Mouse (Mus musculus): Measurements from ENCODE around the gene Ang. TPM values are rescaled to one million over a fixed set of nuclear protein-coding genes. Genes with fewer than 3 reads are reported as not detected.

Ang gene
- total and polyA plus RNA-seq, 3 experiments: 0.44 to 2.2 (median 1.2) TPM

GRCm38 (mm10) chr14:51093496-51093895 lies 2.5 kb downstream of the Ang start:
- TF ChIP-seq CHD2 (IDR thresholded peaks at IDR 0.05; ENCODE audit: low read length) (no peak), BHLHE40 (IDR thresholded peaks at IDR 0.05; ENCODE audit: low read depth, low read length) (peak; percentile 35; the same call in 1 of the 2 replicates), ZMIZ1 (IDR thresholded peaks at IDR 0.05; ENCODE audit: low read depth, low read length) (no peak), E2F4 (IDR thresholded peaks at IDR 0.05; ENCODE audit: insufficient replicate concordance, low read depth, low read length) (no peak), NRF1 (IDR thresholded peaks at IDR 0.05; ENCODE audit: low read depth, low read length) (no peak), GABPA (IDR thresholded peaks at IDR 0.05; ENCODE audit: insufficient replicate concordance, low read depth, low read length) (no peak), JUN (IDR thresholded peaks at IDR 0.05; ENCODE audit: insufficient read depth, low read depth, low read length) (no peak), USF2 (conservative IDR thresholded peaks at IDR 0.05; ENCODE audit: low read depth, low read length) (no peak), EP300 (IDR thresholded peaks at IDR 0.05; ENCODE audit: low read length) (no peak), MAFK (IDR thresholded peaks at IDR 0.05; ENCODE audit: insufficient replicate concordance, low read length) (peak; percentile 80; the same call in 1 of the 2 replicates), MAZ (IDR thresholded peaks at IDR 0.05; ENCODE audit: low read depth, low read length) (no peak), ZNF384 (IDR thresholded peaks at IDR 0.05; ENCODE audit: low read depth, low read length) (peak; percentile 75), MAX (IDR thresholded peaks at IDR 0.05; ENCODE audit: low read length) (no peak), MXI1 (IDR thresholded peaks at IDR 0.05; ENCODE audit: low read depth, low read length) (no peak), ELF1 (IDR thresholded peaks at IDR 0.05; ENCODE audit: low read depth, low read length) (peak; percentile 81), MYC (IDR thresholded peaks at IDR 0.05; ENCODE audit: low read depth, low read length) (no peak), ETS1 (conservative IDR thresholded peaks at IDR 0.05; ENCODE audit: low read depth, low read length) (no peak)
- Histone ChIP-seq H3K27me3 (replicated peaks) (no peaks in the 10 kb centered on the region), H3K4me3 (replicated peaks in 1 of 3; ENCODE audit: low read depth in 2 of 3, low read length in 2 of 3, poor library complexity in 1 of 3) (no peak overlapping the region), H3K4me2 (ENCODE audit: insufficient read depth, low read depth, poor library complexity, severe bottlenecking) (peak overlapping the region; percentile 29; the same call in 1 of the 2 replicates), H3K9me3 (replicated peaks; ENCODE audit: low read length) (no peaks in the 10 kb centered on the region), H3K4me1 (ENCODE audit: control insufficient read depth in 1 of 2, insufficient read depth in 2 of 2) (peaks cover 4 to 35% of the 10 kb centered on the region in 2 experiments; a peak in 3 of 4 replicates), H3K79me2 (replicated peaks; ENCODE audit: control insufficient read depth, extremely low read depth, insufficient read depth, poor library complexity, severe bottlenecking) (no peaks in the 10 kb centered on the region), H3K36me3 (replicated peaks in 1 of 2; ENCODE audit: control insufficient read depth in 1 of 2, insufficient read depth in 1 of 2, low read length in 1 of 2) (no peaks in the 10 kb centered on the region), H3K27ac (ENCODE audit: insufficient read depth, low read depth) (no peak overlapping the region), H3K9ac (ENCODE audit: insufficient read depth, low read depth) (no peak overlapping the region)
- dilution Hi-C loops (cut with MboI; ENCODE audit: extremely low pct_ligation_motif_present, extremely low pct_unique_long_range_greater_than_20kb, low sequenced_read_pairs): no loop called here
- in situ Hi-C loops (cut with MboI; ENCODE audit: low pct_ligation_motif_present, low pct_unique_long_range_greater_than_20kb, low sequenced_read_pairs): loop anchor here (10.0 kb wide), 1 partner anchor 69 kb away; no protein-coding TSS in a partner anchor
- DNase-seq (ENCODE audit: extremely low read depth): peak; percentile 55

GRCm38 (mm10) chr14:51094096-51094875 lies 3.3 kb downstream of the Ang start:
- Histone ChIP-seq H3K9me3 (replicated peaks; ENCODE audit: low read length) (no peaks in the 10 kb centered on the region), H3K79me2 (replicated peaks; ENCODE audit: control insufficient read depth, extremely low read depth, insufficient read depth, poor library complexity, severe bottlenecking) (no peaks in the 10 kb centered on the region), H3K36me3 (replicated peaks in 1 of 2; ENCODE audit: control insufficient read depth in 1 of 2, insufficient read depth in 1 of 2, low read length in 1 of 2) (no peaks in the 10 kb centered on the region), H3K27ac (ENCODE audit: insufficient read depth, low read depth) (no peak overlapping the region), H3K4me2 (ENCODE audit: insufficient read depth, low read depth, poor library complexity, severe bottlenecking) (no peak overlapping the region), H3K4me3 (replicated peaks in 1 of 3; ENCODE audit: low read depth in 2 of 3, low read length in 2 of 3, poor library complexity in 1 of 3) (no peak overlapping the region), H3K9ac (ENCODE audit: insufficient read depth, low read depth) (no peak overlapping the region), H3K4me1 (ENCODE audit: control insufficient read depth in 1 of 2, insufficient read depth in 2 of 2) (peaks cover 6 to 35% of the 10 kb centered on the region in 2 experiments; a peak in 3 of 4 replicates), H3K27me3 (replicated peaks) (no peaks in the 10 kb centered on the region)
- dilution Hi-C loops (cut with MboI; ENCODE audit: extremely low pct_ligation_motif_present, extremely low pct_unique_long_range_greater_than_20kb, low sequenced_read_pairs): no loop called here
- DNase-seq (ENCODE audit: extremely low read depth): no peak
- TF ChIP-seq IRF4 (IDR thresholded peaks at IDR 0.05; ENCODE audit: low read depth, low read length) (no peak), E2F4 (IDR thresholded peaks at IDR 0.05; ENCODE audit: insufficient replicate concordance, low read depth, low read length) (no peak), ZMIZ1 (IDR thresholded peaks at IDR 0.05; ENCODE audit: low read depth, low read length) (no peak), ZC3H11A (IDR thresholded peaks at IDR 0.05; ENCODE audit: low read depth, low read length) (no peak), UBTF (IDR thresholded peaks at IDR 0.05; ENCODE audit: low read depth, low read length) (no peak), POLR2A (IDR thresholded peaks at IDR 0.05; ENCODE audit: low read depth, low read length) (no peak), MAZ (IDR thresholded peaks at IDR 0.05; ENCODE audit: low read depth, low read length) (no peak), POLR2AphosphoS2 (IDR thresholded peaks at IDR 0.05; ENCODE audit: low read depth, low read length) (no peak)
- in situ Hi-C loops (cut with MboI; ENCODE audit: low pct_ligation_motif_present, low pct_unique_long_range_greater_than_20kb, low sequenced_read_pairs): loop anchor here (10.0 kb wide), 1 partner anchor 69 kb away; no protein-coding TSS in a partner anchor

Data from CH12.LX (cell line).